Mouse (Mus musculus): ENCODE data around the gene Sesn3. TPM values are rescaled to one million over a fixed set of nuclear protein-coding genes. Genes with fewer than 3 reads are reported as not detected.

Gene Sesn3
- total and polyA plus RNA-seq, 3 experiments = 3.9 to 14.3 (median 4.6) TPM

- no peak overlapping the region for H3K27ac ChIP-seq (ENCODE audit: insufficient read depth, low read depth)
Observed at GRCm38 (mm10) chr9:14304262-14304968, 29.5 kb downstream of the Sesn3 start.

GRCm38 (mm10) chr9:14307341-14307740 is 32.5 kb downstream of the Sesn3 start:
- in situ Hi-C loops (cut with MboI; ENCODE audit: low pct_ligation_motif_present, low pct_unique_long_range_greater_than_20kb, low sequenced_read_pairs) = no loop called here
- H3K79me2 ChIP-seq (replicated peaks; ENCODE audit: control insufficient read depth, extremely low read depth, insufficient read depth, poor library complexity, severe bottlenecking) = no peaks in the 10 kb centered on the region
- TF ChIP-seq CTCF (conservative IDR thresholded peaks at IDR 0.05 in 1 of 2, IDR thresholded peaks at IDR 0.05 in 1 of 2; ENCODE audit: low read depth in 2 of 2, low read length in 2 of 2) = no peak
- no peak for TF ChIP-seq TBP (conservative IDR thresholded peaks at IDR 0.05; ENCODE audit: low read depth, low read length)
- no peak for TF ChIP-seq KAT2A (IDR thresholded peaks at IDR 0.05; ENCODE audit: insufficient replicate concordance, low read length)
- no peak for TF ChIP-seq MEF2A (IDR thresholded peaks at IDR 0.05; ENCODE audit: borderline replicate concordance, low read depth, low read length)
- no peak for TF ChIP-seq JUND (conservative IDR thresholded peaks at IDR 0.05; ENCODE audit: low read depth, low read length)
- TF ChIP-seq CHD1 (IDR thresholded peaks at IDR 0.05; ENCODE audit: low read depth, low read length) = no peak
- TF ChIP-seq ELF1 (IDR thresholded peaks at IDR 0.05; ENCODE audit: low read depth, low read length) = no peak
- TF ChIP-seq SIN3A (IDR thresholded peaks at IDR 0.05; ENCODE audit: low read length) = no peak
- TF ChIP-seq MAFK (IDR thresholded peaks at IDR 0.05; ENCODE audit: insufficient replicate concordance, low read length) = no peak
- TF ChIP-seq NRF1 (IDR thresholded peaks at IDR 0.05; ENCODE audit: low read depth, low read length) = no peak
- TF ChIP-seq JUN (IDR thresholded peaks at IDR 0.05; ENCODE audit: insufficient read depth, low read depth, low read length) = no peak
- TF ChIP-seq RAD21 (IDR thresholded peaks at IDR 0.05; ENCODE audit: low read depth, low read length) = no peak
- no peak for TF ChIP-seq USF2 (conservative IDR thresholded peaks at IDR 0.05; ENCODE audit: low read depth, low read length)
- TF ChIP-seq IRF4 (IDR thresholded peaks at IDR 0.05; ENCODE audit: low read depth, low read length) = no peak
- TF ChIP-seq UBTF (IDR thresholded peaks at IDR 0.05; ENCODE audit: low read depth, low read length) = no peak
- no peak for TF ChIP-seq ZC3H11A (IDR thresholded peaks at IDR 0.05; ENCODE audit: low read depth, low read length)
- TF ChIP-seq BHLHE40 (IDR thresholded peaks at IDR 0.05; ENCODE audit: low read depth, low read length) = no peak
- no peak for TF ChIP-seq NELFE (IDR thresholded peaks at IDR 0.05; ENCODE audit: low read depth, low read length)
- TF ChIP-seq GABPA (IDR thresholded peaks at IDR 0.05; ENCODE audit: insufficient replicate concordance, low read depth, low read length) = no peak
- H3K4me2 ChIP-seq (ENCODE audit: insufficient read depth, low read depth, poor library complexity, severe bottlenecking) = no peak overlapping the region
- H3K4me3 ChIP-seq (replicated peaks in 1 of 3; ENCODE audit: low read depth in 2 of 3, low read length in 2 of 3, poor library complexity in 1 of 3) = no peak overlapping the region
- dilution Hi-C loops (cut with MboI; ENCODE audit: extremely low pct_ligation_motif_present, extremely low pct_unique_long_range_greater_than_20kb, low sequenced_read_pairs) = no loop called here
- H3K27ac ChIP-seq (ENCODE audit: insufficient read depth, low read depth) = no peak overlapping the region
- peaks cover 10 to 35% of the 10 kb centered on the region in 2 experiments for H3K36me3 ChIP-seq (replicated peaks in 1 of 2; ENCODE audit: control insufficient read depth in 1 of 2, insufficient read depth in 1 of 2, low read length in 1 of 2)
- no peak overlapping the region for H3K9ac ChIP-seq (ENCODE audit: insufficient read depth, low read depth)
- H3K4me1 ChIP-seq (ENCODE audit: control insufficient read depth in 1 of 2, insufficient read depth in 2 of 2) = peaks cover 0 to 2% of the 10 kb centered on the region in 2 experiments; a peak in 1 of 4 replicates
- no peaks in the 10 kb centered on the region for H3K27me3 ChIP-seq (replicated peaks)
- no peak for DNase-seq (ENCODE audit: extremely low read depth)
- no peaks in the 10 kb centered on the region for H3K9me3 ChIP-seq (replicated peaks; ENCODE audit: low read length)

More at GRCm38 (mm10) chr9:14304262-14304968, 29.5 kb downstream of the Sesn3 start:
- H3K4me2 ChIP-seq (ENCODE audit: insufficient read depth, low read depth, poor library complexity, severe bottlenecking) = no peak overlapping the region
- H3K9me3 ChIP-seq (replicated peaks; ENCODE audit: low read length) = no peaks in the 10 kb centered on the region
- H3K4me1 ChIP-seq (ENCODE audit: control insufficient read depth in 1 of 2, insufficient read depth in 2 of 2) = peaks cover 0 to 2% of the 10 kb centered on the region in 2 experiments; a peak in 1 of 4 replicates
- no peak overlapping the region for H3K9ac ChIP-seq (ENCODE audit: insufficient read depth, low read depth)
- no peaks in the 10 kb centered on the region for H3K79me2 ChIP-seq (replicated peaks; ENCODE audit: control insufficient read depth, extremely low read depth, insufficient read depth, poor library complexity, severe bottlenecking)
- peaks cover 8 to 28% of the 10 kb centered on the region in 2 experiments for H3K36me3 ChIP-seq (replicated peaks in 1 of 2; ENCODE audit: control insufficient read depth in 1 of 2, insufficient read depth in 1 of 2, low read length in 1 of 2)
- DNase-seq (ENCODE audit: extremely low read depth) = no peak
- H3K27me3 ChIP-seq (replicated peaks) = no peaks in the 10 kb centered on the region
- in situ Hi-C loops (cut with MboI; ENCODE audit: low pct_ligation_motif_present, low pct_unique_long_range_greater_than_20kb, low sequenced_read_pairs) (no loop called here), dilution Hi-C loops (cut with MboI; ENCODE audit: extremely low pct_ligation_motif_present, extremely low pct_unique_long_range_greater_than_20kb, low sequenced_read_pairs) (no loop called here)
- no peak for TF ChIP-seq RCOR1 (conservative IDR thresholded peaks at IDR 0.05; ENCODE audit: low read depth, low read length)
- TF ChIP-seq CHD2 (IDR thresholded peaks at IDR 0.05; ENCODE audit: low read length) = no peak
- no peak for TF ChIP-seq E2F4 (IDR thresholded peaks at IDR 0.05; ENCODE audit: insufficient replicate concordance, low read depth, low read length)
- TF ChIP-seq USF1 (IDR thresholded peaks at IDR 0.05; ENCODE audit: low read depth, low read length) = no peak
- TF ChIP-seq HCFC1 (IDR thresholded peaks at IDR 0.05; ENCODE audit: low read depth, low read length) = no peak
- no peak overlapping the region for H3K4me3 ChIP-seq (replicated peaks in 1 of 3; ENCODE audit: low read depth in 2 of 3, low read length in 2 of 3, poor library complexity in 1 of 3)

Data from CH12.LX (cell line).